Mouse (Mus musculus): ENCODE measurements around the gene Gpr84. TPM values are rescaled to one million over a fixed set of nuclear protein-coding genes. Genes with fewer than 3 reads are reported as not detected.

The Gpr84 gene
- polyA plus RNA-seq, 1 experiment = 0.22 TPM

DNA sequence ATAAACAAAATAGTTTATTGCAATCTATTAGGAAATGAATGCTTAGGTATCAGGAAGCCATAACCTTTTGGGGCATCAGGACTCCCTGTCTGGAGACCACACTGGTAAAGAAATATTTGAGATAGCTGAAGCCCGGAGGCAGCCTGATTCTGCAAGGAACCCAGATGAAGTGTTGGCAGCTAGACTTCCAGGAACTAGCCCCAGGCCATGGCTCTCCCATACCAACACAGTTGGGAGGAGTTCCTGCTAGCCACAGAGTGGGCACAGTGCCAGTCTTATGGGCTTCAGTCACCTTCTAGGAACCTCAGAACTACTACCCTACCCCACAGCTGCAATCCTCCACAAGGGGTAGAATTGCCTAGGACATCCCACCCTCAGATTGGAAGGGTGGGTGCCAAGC is 50.4 kb downstream of the Gpr84 start:
- DNase-seq = no peak

DNA sequence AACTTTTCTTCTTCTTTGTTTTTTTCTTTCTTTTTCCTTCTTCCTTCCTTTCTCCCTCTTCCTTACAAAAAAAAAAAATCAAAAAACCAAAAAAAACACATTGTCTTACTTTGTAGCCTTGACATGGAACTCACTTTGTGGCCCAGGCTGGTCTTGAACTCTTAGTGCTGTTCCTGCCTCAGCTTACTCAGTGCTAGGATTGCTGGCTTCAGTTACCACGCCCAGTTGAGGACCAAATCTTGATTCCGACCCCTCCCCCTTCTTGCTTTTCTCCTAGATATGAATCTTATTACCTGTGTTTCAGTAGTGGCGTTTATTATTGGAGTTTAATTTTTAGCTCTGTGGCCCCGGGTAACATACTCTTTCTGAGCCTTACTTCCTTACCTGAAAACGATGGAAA is 51.2 kb downstream of the Gpr84 start:
- H3K4me3 ChIP-seq (replicated peaks; ENCODE audit: extremely low read depth, low read depth, low read length) = no peak overlapping the region
- TF ChIP-seq CTCF (IDR thresholded peaks at IDR 0.05; ENCODE audit: insufficient read depth, low read length) = no peak
- TF ChIP-seq POLR2A (IDR thresholded peaks at IDR 0.05; ENCODE audit: borderline replicate concordance, extremely low read depth, low read depth, low read length) = no peak
- WGBS = 79% methylated on average over 5 of the region's 5 CpGs
- no peak for DNase-seq
- H3K4me1 ChIP-seq (ENCODE audit: control insufficient read depth, insufficient read depth, low read length) = peaks cover 19% of the 10 kb centered on the region

More for the DNA sequence above, 50.4 kb downstream of the Gpr84 start:
- Histone ChIP-seq H3K4me1 (ENCODE audit: control insufficient read depth, insufficient read depth, low read length) (peaks cover 17% of the 10 kb centered on the region), H3K4me3 (replicated peaks; ENCODE audit: extremely low read depth, low read depth, low read length) (no peak overlapping the region)
- WGBS = 12% methylated on average over 1 of the region's 1 CpGs
- no peak for TF ChIP-seq POLR2A (IDR thresholded peaks at IDR 0.05; ENCODE audit: borderline replicate concordance, extremely low read depth, low read depth, low read length)
- no peak for TF ChIP-seq CTCF (IDR thresholded peaks at IDR 0.05; ENCODE audit: insufficient read depth, low read length)

Other genes starting within 250 kb of the Gpr84 start
- 16.5 and 18.1 TPM in 2 replicates for gene Smug1, start 143.5 kb downstream of the Gpr84 start, polyA plus RNA-seq (2012; rRNA removed)
- 12.2 and 20.0 TPM in 2 replicates for gene Cbx5, start 70.8 kb downstream of the Gpr84 start, polyA plus RNA-seq (2012; rRNA removed)
- 49.1 and 93.5 TPM in 2 replicates for gene Hnrnpa1, start 70.2 kb downstream of the Gpr84 start, polyA plus RNA-seq (2012; rRNA removed)
- 7.7 and 14.1 TPM in 2 replicates for gene Nfe2, start 52.2 kb downstream of the Gpr84 start, polyA plus RNA-seq (2012; rRNA removed)
- 55.1 and 86.2 TPM in 2 replicates for gene Copz1, start 37.9 kb downstream of the Gpr84 start, polyA plus RNA-seq (2012; rRNA removed)
- 9.9 and 11.7 TPM in 2 replicates for gene Zfp385a, start 29.5 kb upstream of the Gpr84 start, polyA plus RNA-seq (2012; rRNA removed)
- 34.3 and 35.9 TPM in 2 replicates for gene Itga5, start 56.2 kb upstream of the Gpr84 start, polyA plus RNA-seq (2012; rRNA removed)
- gene Gtsf1, start 119.9 kb upstream of the Gpr84 start, polyA plus RNA-seq (2012; rRNA removed) = not detected in 2 replicates
- gene Gtsf2, start 137.9 kb upstream of the Gpr84 start, polyA plus RNA-seq (2012; rRNA removed) = not detected in 2 replicates
- 12.4 and 18.3 TPM in 2 replicates for gene Nckap1l, start 143.2 kb upstream of the Gpr84 start, polyA plus RNA-seq (2012; rRNA removed)
- 6.8 and 8.0 TPM in 2 replicates for gene Pde1b, start 192.4 kb upstream of the Gpr84 start, polyA plus RNA-seq (2012; rRNA removed)
- 6.9 and 9.0 TPM in 2 replicates for gene Ppp1r1a, start 227.4 kb upstream of the Gpr84 start, polyA plus RNA-seq (2012; rRNA removed)